Mouse (Mus musculus) MEL (cell line): ENCODE results near the gene Lrrn4cl. TPM values are rescaled to one million over a fixed set of nuclear protein-coding genes. Genes with fewer than 3 reads are reported as not detected.

Source experiments
- DNase-seq: peaks from one replicate; pipeline ENCODE4 v3.0.0; 2011; ENCODE audit warnings: low read depth, low spot score
- H3K27ac ChIP-seq: 2 replicates; pipeline ENCODE4 v1.5.1; 2012; ENCODE audit warnings: low read depth, mild to moderate bottlenecking, control low read depth, low read length, moderate library complexity; ENCODE audit not compliant: control insufficient read depth
- H3K27me3 ChIP-seq, 2 experiments: fragments of 150-350 bp in 1 of 2; sonication (generic) in 1 of 2; 2 replicates each; pipeline ENCODE4 v1.6.1; 2012; ENCODE audit warnings: low read length in 2 of 2, mild to moderate bottlenecking in 2 of 2, improper control_type of control experiment in 1 of 2, moderate library complexity in 1 of 2; ENCODE audit not compliant: insufficient read depth in 2 of 2, control insufficient read depth in 1 of 2
- H3K36me3 ChIP-seq, 2 experiments: 2 replicates each; pipeline ENCODE4 v1.6.1; 2012 to 2014; ENCODE audit warnings: low read length in 2 of 2, improper control_type of control experiment in 1 of 2, inconsistent platforms in 1 of 2, mild to moderate bottlenecking in 1 of 2; ENCODE audit not compliant: insufficient read depth in 2 of 2, control insufficient read depth in 1 of 2
- H3K4me1 ChIP-seq, 2 experiments: fragments of 150-350 bp in 1 of 2; sonication (generic) in 1 of 2; 2 replicates each; pipeline ENCODE4 v1.6.1; 2012; ENCODE audit warnings: low read length in 2 of 2, improper control_type of control experiment in 1 of 2, mild to moderate bottlenecking in 1 of 2; ENCODE audit not compliant: insufficient read depth in 2 of 2, control insufficient read depth in 1 of 2
- H3K4me3 ChIP-seq, 2 experiments: fragments of 150-350 bp in 1 of 2; sonication (generic) in 1 of 2; 2 replicates each; pipeline ENCODE4 v1.5.1; 2012; ENCODE audit warnings: low read depth in 2 of 2, low read length in 2 of 2, mild to moderate bottlenecking in 2 of 2, moderate library complexity in 2 of 2, control low read depth in 1 of 2, improper control_type of control experiment in 1 of 2; ENCODE audit not compliant: control insufficient read depth in 1 of 2, insufficient read depth in 1 of 2
- H3K79me2 ChIP-seq: 2 replicates; pipeline ENCODE4 v1.6.1; 2012; ENCODE audit warnings: mild to moderate bottlenecking, low read length, moderate library complexity; ENCODE audit not compliant: control insufficient read depth, poor library complexity, insufficient read depth
- H3K9ac ChIP-seq: 2 replicates; pipeline ENCODE4 v1.6.1; 2012; ENCODE audit warnings: low read depth, mild to moderate bottlenecking, control low read depth, low read length, moderate library complexity; ENCODE audit not compliant: control insufficient read depth, poor library complexity, severe bottlenecking
- H3K9me3 ChIP-seq: fragments of 150-350 bp; sonication (generic); replicated peaks from 2 replicates; pipeline ENCODE4 v1.6.1; 2012; ENCODE audit warnings: mild to moderate bottlenecking, low read length, improper control_type of control experiment, moderate library complexity; ENCODE audit not compliant: insufficient read depth
- CHD1 ChIP-seq: IDR thresholded peaks from 2 replicates; pipeline ENCODE4 v1.6.1; 2012; ENCODE audit warnings: low read depth, mild to moderate bottlenecking, inconsistent platforms, low read length, improper control_type of control experiment
- CTCF ChIP-seq, 3 experiments: IDR thresholded peaks in 2 of 3; conservative IDR thresholded peaks in 1 of 3; 2 replicates each; pipeline ENCODE4 v1.5.1; 2011 to 2012; ENCODE audit warnings: low read length in 3 of 3, low read depth in 2 of 3, mild to moderate bottlenecking in 2 of 3, improper control_type of control experiment in 1 of 3, inconsistent platforms in 1 of 3, mixed read lengths in 1 of 3, moderate library complexity in 1 of 3; ENCODE audit not compliant: control insufficient read depth in 1 of 3, insufficient read depth in 1 of 3, poor library complexity in 1 of 3, severe bottlenecking in 1 of 3
- E2F4 ChIP-seq: IDR thresholded peaks from 2 replicates; pipeline ENCODE4 v1.6.1; 2011; ENCODE audit warnings: low read depth, low read length, improper control_type of control experiment, borderline replicate concordance
- GABPA ChIP-seq: IDR thresholded peaks from 2 replicates; pipeline ENCODE4 v1.6.1; 2012; ENCODE audit warnings: low read depth, mild to moderate bottlenecking, inconsistent platforms, low read length, improper control_type of control experiment, moderate library complexity
- GATA1 ChIP-seq: IDR thresholded peaks from 2 replicates; pipeline ENCODE4 v1.6.1; 2011; ENCODE audit warnings: low read depth, low read length, improper control_type of control experiment
- HCFC1 ChIP-seq: IDR thresholded peaks from 2 replicates; pipeline ENCODE4 v1.6.1; 2012; ENCODE audit warnings: low read depth, mild to moderate bottlenecking, inconsistent platforms, low read length, improper control_type of control experiment, moderate library complexity
- MAZ ChIP-seq: IDR thresholded peaks from 2 replicates; pipeline ENCODE4 v1.6.1; 2012; ENCODE audit warnings: low read depth, mild to moderate bottlenecking, inconsistent platforms, low read length, improper control_type of control experiment
- MXI1 ChIP-seq: IDR thresholded peaks from 2 replicates; pipeline ENCODE4 v1.6.1; 2011; ENCODE audit warnings: mild to moderate bottlenecking, low read depth, low read length, improper control_type of control experiment
- MYC ChIP-seq: IDR thresholded peaks from 2 replicates; pipeline ENCODE4 v1.6.1; 2011; ENCODE audit warnings: low read depth, mild to moderate bottlenecking, low read length, improper control_type of control experiment, moderate library complexity
- NRF1 ChIP-seq: IDR thresholded peaks from 2 replicates; pipeline ENCODE4 v1.6.1; 2014; ENCODE audit warnings: low read depth, mild to moderate bottlenecking, inconsistent platforms, low read length, improper control_type of control experiment, moderate library complexity; ENCODE audit not compliant: poor library complexity, insufficient read depth, severe bottlenecking
- RAD21 ChIP-seq: IDR thresholded peaks from 2 replicates; pipeline ENCODE4 v1.6.1; 2011; ENCODE audit warnings: mild to moderate bottlenecking, low read depth, low read length, improper control_type of control experiment
- SIN3A ChIP-seq: IDR thresholded peaks from 2 replicates; pipeline ENCODE4 v1.6.1; 2012; ENCODE audit warnings: low read length, improper control_type of control experiment, inconsistent platforms
- SMC3 ChIP-seq: IDR thresholded peaks from 2 replicates; pipeline ENCODE4 v1.6.1; 2011; ENCODE audit warnings: low read depth, low read length, improper control_type of control experiment
- TAL1 ChIP-seq: IDR thresholded peaks from 2 replicates; pipeline ENCODE4 v1.6.1; 2012; ENCODE audit warnings: mild to moderate bottlenecking, inconsistent platforms, low read length, moderate library complexity, mixed read lengths
- ZC3H11A ChIP-seq: IDR thresholded peaks from 2 replicates; pipeline ENCODE4 v1.6.1; 2012; ENCODE audit warnings: low read depth, mild to moderate bottlenecking, inconsistent platforms, low read length, improper control_type of control experiment
- ZMIZ1 ChIP-seq: IDR thresholded peaks from 2 replicates; pipeline ENCODE4 v1.6.1; 2012; ENCODE audit warnings: low read depth, mild to moderate bottlenecking, inconsistent platforms, low read length, improper control_type of control experiment, moderate library complexity
- ZNF384 ChIP-seq: IDR thresholded peaks from 2 replicates; pipeline ENCODE4 v1.6.1; 2012; ENCODE audit warnings: low read depth, mild to moderate bottlenecking, inconsistent platforms, low read length, improper control_type of control experiment
- polyA plus RNA-seq, 2 experiments: library from polyadenylated mRNA; stranded (reverse) in 1 of 2; unstranded in 1 of 2; fragments of >175 nt in 1 of 2; fragments of >200 nt in 1 of 2; gene quantifications; 2 replicates each; pipeline versions ENCODE4 v1.2.1 to v1.2.4; 2012; ENCODE audit warnings: low replicate concordance in 2 of 2, low read depth in 1 of 2; ENCODE audit not compliant: insufficient read length in 2 of 2, insufficient read depth in 1 of 2, missing spikeins in 1 of 2
- total RNA-seq: library from RNA; depleted of rRNA; stranded (reverse); fragments of 300-350 nt; gene quantifications from 2 replicates; pipeline ENCODE4 v1.2.3, GENCODE M21; 2012

The Lrrn4cl gene
- total and polyA plus RNA-seq, 3 experiments: 0.15 to 0.54 TPM; not detected in 1

DNA sequence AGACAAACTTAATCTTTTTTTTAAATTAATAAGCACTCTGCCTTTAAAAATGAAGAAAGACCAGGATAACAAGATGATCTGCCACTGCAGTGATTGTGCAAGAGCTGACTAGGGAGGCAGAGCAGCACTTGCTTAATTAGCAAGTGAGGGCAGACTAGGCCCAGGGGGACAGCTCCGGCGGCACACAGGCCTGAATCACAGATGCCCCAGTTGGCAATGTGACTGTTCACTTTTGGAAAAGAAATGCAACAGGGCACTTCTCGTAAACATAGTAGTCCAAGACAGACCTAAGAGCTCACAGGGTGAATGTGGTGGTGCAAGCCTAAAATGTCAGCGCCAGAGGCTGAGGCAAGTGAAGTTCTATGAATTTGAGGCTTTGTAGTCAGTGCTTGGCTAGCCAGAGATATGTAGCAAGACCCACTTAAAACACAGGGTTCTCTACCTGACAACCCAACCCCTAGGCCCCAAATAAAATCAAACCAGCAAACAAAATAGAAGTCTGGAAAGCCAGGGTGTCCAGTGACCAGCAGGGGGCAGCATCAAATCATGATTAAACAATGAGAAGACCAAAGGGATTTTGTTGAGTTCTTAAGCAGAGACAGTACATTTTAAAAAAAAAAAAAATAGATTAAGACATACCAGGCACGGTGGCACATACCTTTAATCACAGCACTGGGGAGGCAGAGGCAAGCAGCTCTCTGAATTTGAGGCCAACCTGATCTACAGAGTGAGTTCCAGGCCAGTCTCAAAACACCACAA, 6.0 kb upstream of the Lrrn4cl start:
- H3K27ac ChIP-seq: no peak overlapping the region
- no peaks in the 10 kb centered on the region for H3K9me3 ChIP-seq
- DNase-seq: peak; percentile 83
- no peaks in the 10 kb centered on the region for H3K27me3 ChIP-seq
- H3K9ac ChIP-seq: no peak overlapping the region
- H3K4me1 ChIP-seq: peaks cover 3 to 5% of the 10 kb centered on the region in 2 experiments
- peaks cover 0 to 2% of the 10 kb centered on the region in 2 experiments; a peak in 3 of 4 replicates for H3K36me3 ChIP-seq
- H3K4me3 ChIP-seq: no peak overlapping the region
- peak; percentile 64 for TF ChIP-seq ZC3H11A
- no peak for TF ChIP-seq TAL1
- peak; percentile 73 for TF ChIP-seq SMC3
- peak; percentile 80 for TF ChIP-seq RAD21
- TF ChIP-seq SIN3A: peak; percentile 51; the same call in 1 of the 2 replicates
- TF ChIP-seq MAZ: no peak
- peak; percentile 62 to 84 (median 74) for TF ChIP-seq CTCF (IDR thresholded peaks at IDR 0.05 in 2 of 3, conservative IDR thresholded peaks at IDR 0.05 in 1 of 3; ENCODE audit: control insufficient read depth in 1 of 3, insufficient read depth in 1 of 3, low read depth in 2 of 3, low read length in 3 of 3, poor library complexity in 1 of 3, severe bottlenecking in 1 of 3)
- peak; percentile 82 for TF ChIP-seq ZNF384
- no peak for TF ChIP-seq GATA1
- TF ChIP-seq, all 39 proteins: peak for 6
- no peaks in the 10 kb centered on the region; the same call in 1 of the 2 replicates for H3K79me2 ChIP-seq

DNA sequence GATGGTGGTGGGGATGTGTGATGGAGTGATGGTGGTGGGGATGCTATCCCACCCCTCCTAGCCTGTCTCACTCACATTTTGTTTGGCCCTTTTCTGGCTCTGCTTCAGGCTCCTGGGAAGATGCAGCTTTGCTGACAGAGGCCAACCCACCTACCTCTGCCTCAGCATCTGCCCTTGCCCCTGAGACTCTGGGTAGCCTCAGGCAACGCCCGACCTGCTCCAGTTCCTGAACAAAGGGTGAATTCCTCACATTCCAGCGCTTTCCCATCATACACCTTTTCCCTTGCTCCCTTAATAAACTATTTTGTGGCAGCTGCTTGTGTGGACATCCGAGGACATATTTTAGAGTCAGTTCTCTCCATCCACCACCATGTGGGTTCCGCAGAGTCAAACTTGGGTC, 2.2 kb upstream of the Lrrn4cl start:
- Histone ChIP-seq H3K27ac (no peak overlapping the region), H3K4me3 (no peak overlapping the region), H3K4me1 (no peaks in the 10 kb centered on the region), H3K79me2 (no peaks in the 10 kb centered on the region), H3K9ac (no peak overlapping the region), H3K36me3 (peaks cover 0 to 2% of the 10 kb centered on the region in 2 experiments; a peak in 2 of 4 replicates), H3K27me3 (no peaks in the 10 kb centered on the region), H3K9me3 (no peaks in the 10 kb centered on the region)
- no peak for DNase-seq
- TF ChIP-seq CHD1: no peak
- no peak for TF ChIP-seq MYC
- TF ChIP-seq HCFC1: no peak
- TF ChIP-seq NRF1: no peak
- TF ChIP-seq GABPA: no peak
- TF ChIP-seq MXI1: no peak
- no peak for TF ChIP-seq E2F4
- TF ChIP-seq ZMIZ1: no peak
